Mouse (Mus musculus) intestine, embryonic 16.5 days (tissue): Measurements from ENCODE around the gene Mycbpap. TPM values are rescaled to one million over a fixed set of nuclear protein-coding genes. Genes with fewer than 3 reads are reported as not detected.

Source experiments
- ATAC-seq: fragments of 200-750 bp; cut with Nextera tagmentation; 2 replicates; pipeline ENCODE4 v1.8.0; 2017; ENCODE audit warnings: moderate TSS enrichment, moderate library complexity
- H3K27ac ChIP-seq: fragments of 300-500 bp; sonication (generic); 2 replicates; pipeline ENCODE4 v1.5.1; 2014; ENCODE audit warnings: mild to moderate bottlenecking, low read length
- H3K27me3 ChIP-seq: fragments of 300-500 bp; sonication (generic); replicated peaks from 2 replicates; pipeline ENCODE4 v1.6.1; 2014; ENCODE audit warnings: low read length, control low read depth, mixed read lengths; ENCODE audit not compliant: control insufficient read depth, insufficient read depth
- H3K36me3 ChIP-seq: fragments of 300-500 bp; sonication (generic); 2 replicates; pipeline ENCODE4 v1.6.1; 2014; ENCODE audit warnings: low read length, control low read depth; ENCODE audit not compliant: control insufficient read depth, insufficient read depth
- H3K4me1 ChIP-seq: fragments of 300-500 bp; sonication (generic); 2 replicates; pipeline ENCODE4 v1.6.1; 2014; ENCODE audit warnings: low read length, control low read depth, mixed read lengths; ENCODE audit not compliant: control insufficient read depth, insufficient read depth
- H3K4me2 ChIP-seq: fragments of 300-500 bp; sonication (generic); 2 replicates; pipeline ENCODE4 v1.6.1; 2014; ENCODE audit warnings: low read depth, low read length, control low read depth
- H3K4me3 ChIP-seq: fragments of 300-500 bp; sonication (generic); 2 replicates; pipeline ENCODE4 v1.5.1; 2014; ENCODE audit warnings: mild to moderate bottlenecking, low read length
- H3K9ac ChIP-seq: fragments of 300-500 bp; sonication (generic); 2 replicates; pipeline ENCODE4 v1.6.1; 2014; ENCODE audit warnings: low read depth, low read length
- H3K9me3 ChIP-seq: fragments of 300-500 bp; sonication (generic); 2 replicates; pipeline ENCODE4 v1.6.1; 2016; ENCODE audit warnings: low read length, control low read depth; ENCODE audit not compliant: control insufficient read depth
- WGBS: fragments of 180-500 bp; shearing (Covaris S2); extraction: QIAGEN DNeasy Blood & Tissue Kit; methylation state at CpG from one replicate; pipeline ENCODE4 v1.1.7; 2014; 5-methylcytosine and 5-hydroxymethylcytosine counted together
- polyA plus RNA-seq: library from polyadenylated mRNA; unstranded; fragments of >200 nt; fragmentation: Nextera tagmentation; extraction: Ambion mirVana; gene quantifications from 2 replicates; pipeline ENCODE4 v1.2.1, GENCODE M21; 2015

Mycbpap gene
- polyA plus RNA-seq, 1 experiment from 2014 or later = 3.2 TPM

DNA sequence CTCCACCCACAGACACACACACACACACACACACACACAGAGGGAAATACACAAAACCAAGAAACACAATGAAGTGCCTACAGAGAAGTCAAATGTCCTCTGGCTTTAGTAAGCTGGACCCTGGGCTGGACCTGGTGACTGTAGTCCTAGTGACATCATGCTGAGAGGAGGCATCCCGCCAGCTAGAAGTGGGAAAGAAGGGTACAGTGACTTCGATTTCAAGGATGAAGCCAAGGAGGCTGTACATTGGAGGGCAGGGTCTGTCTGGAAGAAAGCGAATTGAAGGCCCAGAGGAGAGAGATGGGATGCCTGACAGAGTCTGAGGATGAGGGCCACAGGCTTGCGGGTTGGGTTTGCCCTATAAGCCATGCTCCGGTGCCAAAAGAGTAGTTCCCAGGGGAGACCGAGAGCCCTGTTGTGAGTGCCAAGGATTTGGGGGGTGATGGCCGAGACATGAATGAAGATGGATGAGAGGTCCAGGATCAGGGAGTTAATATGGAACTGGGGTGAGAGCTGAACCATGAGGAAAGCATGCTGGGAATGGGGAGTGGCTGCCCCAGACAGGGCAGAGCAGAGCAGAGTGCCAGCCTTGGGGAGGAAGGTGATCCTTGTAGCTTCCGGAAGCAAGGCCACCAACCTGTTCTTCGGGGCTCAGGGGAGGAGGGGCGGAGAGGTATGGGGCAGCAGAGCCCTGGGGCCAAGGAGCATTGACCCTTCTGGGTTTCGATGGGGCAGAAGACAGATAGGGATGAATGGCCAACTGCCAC, 32.6 kb downstream of the Mycbpap start:
- H3K27me3 ChIP-seq = peaks cover 7% of the 10 kb centered on the region; the same call in 1 of the 2 replicates
- no peak overlapping the region for H3K4me2 ChIP-seq
- peaks cover 10% of the 10 kb centered on the region for H3K4me1 ChIP-seq
- no peak overlapping the region for H3K4me3 ChIP-seq
- 88% methylated on average over 11 of the region's 11 CpGs for WGBS
- no peak for ATAC-seq
- no peaks in the 10 kb centered on the region for H3K36me3 ChIP-seq
- H3K9me3 ChIP-seq = no peaks in the 10 kb centered on the region
- no peak overlapping the region for H3K27ac ChIP-seq
- no peak overlapping the region for H3K9ac ChIP-seq

DNA sequence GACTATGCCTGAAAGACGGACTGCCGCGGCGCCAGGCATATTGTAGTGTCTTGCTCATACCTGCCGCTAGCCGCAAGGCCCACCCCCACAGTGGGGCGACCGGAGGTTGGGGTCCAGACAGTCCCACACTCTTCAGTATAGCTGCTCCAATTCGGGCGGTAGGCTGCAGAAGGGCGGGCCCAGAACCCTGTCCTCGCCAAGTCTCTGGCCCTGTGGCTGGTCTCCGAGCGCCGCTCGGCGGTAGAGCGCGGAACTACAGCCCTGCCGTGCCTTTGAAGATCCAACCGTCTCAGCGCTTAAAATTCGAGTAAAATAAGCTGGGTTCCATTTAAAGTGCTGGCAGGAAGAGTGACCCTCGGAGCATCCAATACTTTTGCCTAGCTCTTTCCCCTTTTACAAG, 35.5 kb downstream of the Mycbpap start, which contains the start of gene Spata20:
TSS of gene Spata20 (minus strand) at position 179 of the 400 bp plus-strand sequence.
- Histone ChIP-seq H3K4me2 (peak within 1 kb of the TSS; percentile 47), H3K9me3 (no peaks in the 10 kb centered on the region), H3K27me3 (peaks cover 7% of the 10 kb centered on the region; the same call in 1 of the 2 replicates), H3K27ac (no peak within 1 kb of the TSS), H3K4me1 (0 out of 2 replicates have a peak, but pooled peaks cover 4% of the 10 kb centered on the region), H3K9ac (no peak within 1 kb of the TSS), H3K4me3 (peak within 1 kb of the TSS; percentile 27; the same call in 1 of the 2 replicates), H3K36me3 (no peaks in the 10 kb centered on the region)
- peak; percentile 66; the same call in 1 of the 2 replicates for ATAC-seq
- WGBS = 4% methylated on average over 24 of the region's 24 CpGs

DNA sequence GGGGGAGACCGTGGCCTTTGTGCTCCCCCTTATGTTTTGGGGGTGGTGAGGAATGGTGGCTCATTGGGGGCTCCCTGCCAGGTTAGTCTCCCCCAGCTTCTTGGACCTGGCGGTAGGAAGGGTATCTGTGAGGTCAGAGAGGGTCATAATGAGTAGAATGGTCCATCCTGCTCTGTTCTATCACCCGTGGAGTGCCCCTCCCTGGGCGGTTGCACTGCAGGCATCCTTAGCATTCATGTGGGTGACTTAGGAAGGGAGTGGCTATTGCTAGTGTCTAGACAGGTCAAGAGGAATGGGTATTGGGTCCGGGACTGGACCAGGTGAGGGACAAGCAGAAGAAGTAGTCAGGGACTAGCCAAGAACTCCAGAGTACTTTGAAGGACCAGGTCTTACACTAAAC, 36.3 kb downstream of the Mycbpap start:
- Histone ChIP-seq H3K4me2 (no peak overlapping the region), H3K36me3 (no peaks in the 10 kb centered on the region), H3K4me1 (no peaks in the 10 kb centered on the region), H3K27ac (no peak overlapping the region), H3K4me3 (no peak overlapping the region), H3K27me3 (peaks cover 7% of the 10 kb centered on the region; the same call in 1 of the 2 replicates), H3K9ac (no peak overlapping the region), H3K9me3 (no peaks in the 10 kb centered on the region)
- 72% methylated on average over 5 of the region's 5 CpGs for WGBS
- ATAC-seq = 0 out of 2 replicates have a peak, but pooled peaks have one; percentile 15

DNA sequence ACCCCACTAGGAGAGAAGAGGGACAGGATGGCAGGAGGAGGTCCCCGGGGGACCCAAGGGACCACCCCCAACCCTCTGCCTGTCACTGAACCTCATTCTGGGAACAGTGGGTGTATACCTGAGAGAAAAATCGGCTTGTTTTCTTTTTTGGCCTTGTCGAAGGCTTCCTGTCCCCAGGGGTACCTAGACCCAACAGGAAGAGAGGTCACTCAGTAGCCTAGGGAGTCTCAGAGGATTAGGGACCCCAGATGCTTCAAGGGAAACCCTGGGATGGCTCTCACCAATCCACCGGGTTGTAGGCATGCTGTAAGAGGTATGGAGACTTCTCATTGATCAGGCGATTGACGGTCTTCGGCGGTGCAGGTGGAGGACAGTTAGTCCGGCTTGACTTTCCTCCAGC, 36.9 kb downstream of the Mycbpap start:
- H3K9me3 ChIP-seq = no peaks in the 10 kb centered on the region
- WGBS = 83% methylated on average over 9 of the region's 9 CpGs
- H3K27me3 ChIP-seq = peaks cover 7% of the 10 kb centered on the region; the same call in 1 of the 2 replicates
- H3K9ac ChIP-seq = no peak overlapping the region
- H3K4me1 ChIP-seq = no peaks in the 10 kb centered on the region
- H3K4me3 ChIP-seq = no peak overlapping the region
- no peak overlapping the region for H3K4me2 ChIP-seq
- H3K27ac ChIP-seq = no peak overlapping the region
- no peak for ATAC-seq
- no peaks in the 10 kb centered on the region for H3K36me3 ChIP-seq

DNA sequence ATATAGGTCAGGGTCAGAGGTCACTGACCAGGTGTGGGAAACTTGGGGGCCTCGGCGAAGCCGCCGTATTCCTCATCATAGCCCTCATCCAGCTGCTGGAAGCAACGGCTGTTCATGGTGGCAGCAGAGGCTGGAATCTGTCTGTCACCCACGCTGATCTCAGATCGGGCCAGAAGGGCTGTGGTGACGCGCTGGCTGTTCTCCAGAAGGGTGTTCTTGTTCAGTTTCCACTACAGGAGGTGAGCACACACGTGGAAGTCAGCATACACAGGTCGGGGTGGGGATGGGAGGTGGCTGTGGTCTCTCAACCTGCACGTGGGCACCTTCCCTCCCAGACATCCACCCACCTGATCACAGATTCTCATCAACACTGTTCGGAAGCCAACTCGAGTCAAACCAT, 37.6 kb downstream of the Mycbpap start:
- no peak for ATAC-seq
- Histone ChIP-seq H3K27ac (no peak overlapping the region), H3K36me3 (no peaks in the 10 kb centered on the region), H3K9me3 (no peaks in the 10 kb centered on the region), H3K4me3 (no peak overlapping the region), H3K4me1 (no peaks in the 10 kb centered on the region), H3K4me2 (no peak overlapping the region), H3K9ac (no peak overlapping the region), H3K27me3 (peaks cover 7% of the 10 kb centered on the region; the same call in 1 of the 2 replicates)
- 79% methylated on average over 14 of the region's 14 CpGs for WGBS

DNA sequence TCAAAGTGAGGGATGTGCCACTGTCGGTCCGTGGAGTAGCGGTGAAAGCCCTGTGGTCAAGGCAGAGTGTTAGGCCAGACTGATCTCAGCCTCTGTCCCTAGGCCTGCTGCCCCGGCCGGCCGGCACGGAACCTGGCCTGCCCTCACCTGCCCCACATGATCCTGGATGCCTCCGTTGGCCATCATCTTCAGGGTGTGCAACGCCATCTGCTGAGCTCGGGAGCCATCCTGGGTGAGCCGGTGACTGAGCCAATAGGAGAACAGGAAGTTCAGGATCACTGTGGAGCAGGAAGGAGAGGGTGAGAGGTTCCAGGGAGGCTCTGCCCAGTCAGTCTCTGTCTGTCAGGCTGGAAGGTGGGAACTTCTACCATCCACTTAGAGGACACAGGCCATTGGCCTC, 38.1 kb downstream of the Mycbpap start:
- Histone ChIP-seq H3K27me3 (peaks cover 7% of the 10 kb centered on the region; the same call in 1 of the 2 replicates), H3K9me3 (no peaks in the 10 kb centered on the region), H3K36me3 (no peaks in the 10 kb centered on the region), H3K27ac (no peak overlapping the region), H3K4me1 (no peaks in the 10 kb centered on the region), H3K9ac (no peak overlapping the region), H3K4me2 (no peak overlapping the region), H3K4me3 (no peak overlapping the region)
- 79% methylated on average over 11 of the region's 11 CpGs for WGBS
- no peak for ATAC-seq

DNA sequence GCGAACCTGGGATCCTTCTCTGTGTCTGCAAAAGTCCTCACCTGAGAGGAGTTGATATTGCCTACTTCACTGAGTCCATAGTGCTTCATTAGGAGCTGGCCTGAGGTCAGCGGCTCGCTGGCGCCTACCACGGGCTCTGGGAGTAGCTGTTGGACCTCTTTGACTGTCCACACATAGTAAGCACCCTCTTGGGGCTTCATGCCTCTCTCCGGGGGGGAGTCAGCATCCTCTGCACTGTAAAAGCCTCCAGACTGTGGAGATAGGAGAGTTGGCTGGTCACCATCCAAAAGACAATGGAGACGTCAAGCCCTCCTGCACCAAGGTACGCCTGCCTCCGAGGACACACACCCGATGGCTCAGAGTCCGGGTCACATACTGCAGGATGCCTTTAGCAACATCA, 38.8 kb downstream of the Mycbpap start:
- H3K9me3 ChIP-seq = no peaks in the 10 kb centered on the region

DNA sequence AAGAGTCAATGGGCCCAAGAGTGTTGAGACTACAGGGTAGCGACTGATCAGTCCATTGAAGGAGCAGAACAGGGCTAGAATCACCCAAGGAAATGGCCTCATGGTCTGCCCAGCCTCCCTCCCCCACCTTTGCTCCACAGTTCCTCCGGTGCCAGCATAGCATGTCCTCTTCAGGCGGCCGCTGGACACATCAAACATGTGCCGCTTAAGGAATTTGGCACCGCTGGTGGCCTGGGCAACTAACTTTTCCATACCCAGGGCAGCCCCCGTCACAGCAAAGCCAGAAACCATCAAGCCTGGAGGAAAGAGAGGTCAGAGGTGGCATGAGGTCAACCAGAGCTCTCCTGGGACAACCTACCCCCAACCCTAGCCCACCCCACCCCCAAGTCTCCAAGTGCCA, 39.6 kb downstream of the Mycbpap start:
- ATAC-seq = no peak
- Histone ChIP-seq H3K27ac (no peak overlapping the region), H3K27me3 (peaks cover 11% of the 10 kb centered on the region), H3K9me3 (no peaks in the 10 kb centered on the region), H3K4me3 (no peak overlapping the region), H3K36me3 (no peaks in the 10 kb centered on the region), H3K4me1 (no peaks in the 10 kb centered on the region), H3K9ac (no peak overlapping the region), H3K4me2 (no peak overlapping the region)
- WGBS = 93% methylated on average over 7 of the region's 7 CpGs

More for the DNA sequence above, 38.8 kb downstream of the Mycbpap start:
- no peak overlapping the region for H3K9ac ChIP-seq
- ATAC-seq = no peak
- no peaks in the 10 kb centered on the region for H3K36me3 ChIP-seq
- 92% methylated on average over 11 of the region's 11 CpGs for WGBS
- H3K4me2 ChIP-seq = no peak overlapping the region
- peaks cover 9% of the 10 kb centered on the region for H3K27me3 ChIP-seq
- H3K27ac ChIP-seq = no peak overlapping the region
- no peak overlapping the region for H3K4me3 ChIP-seq
- H3K4me1 ChIP-seq = no peaks in the 10 kb centered on the region

DNA sequence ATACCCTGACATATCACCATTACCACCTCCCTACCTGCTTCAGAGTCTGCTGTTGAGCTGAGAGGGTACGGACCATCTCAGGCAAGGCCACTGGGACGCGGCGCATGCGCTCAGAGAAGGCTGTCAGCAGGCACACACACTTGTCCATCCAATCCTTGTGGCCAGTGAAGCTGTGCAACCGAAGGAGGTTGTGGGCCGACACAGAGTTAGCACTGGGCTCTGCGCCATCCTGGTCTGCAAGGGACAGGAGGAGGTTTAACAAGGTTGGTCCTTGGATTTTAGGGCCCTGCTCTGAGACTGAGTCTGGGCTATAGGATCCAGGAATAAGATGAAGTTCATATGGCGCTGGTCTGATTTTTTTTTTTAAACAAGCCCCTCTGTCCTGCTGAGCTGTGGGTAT, 41.2 kb downstream of the Mycbpap start:
- Histone ChIP-seq H3K36me3 (no peaks in the 10 kb centered on the region), H3K27ac (no peak overlapping the region), H3K9me3 (no peaks in the 10 kb centered on the region), H3K27me3 (peaks cover 16% of the 10 kb centered on the region), H3K4me1 (no peaks in the 10 kb centered on the region), H3K4me2 (no peak overlapping the region), H3K9ac (no peak overlapping the region), H3K4me3 (no peak overlapping the region)
- ATAC-seq = no peak
- 82% methylated on average over 9 of the region's 9 CpGs for WGBS
